Mouse (Mus musculus) embryonic stem cell, embryonic (primary cell): ENCODE measurements around the gene Mylpf.

Source experiments
- CTCF ChIA-PET, 4 experiments: fragments of 300-600 bp in 2 of 4; fragments of 350-600 bp in 2 of 4; sonication (Branson Sonifier 250); formaldehyde crosslinking; loops; one replicate each; lab custom pipeline; 2022; ENCODE audit warnings: inconsistent platforms in 2 of 4; lab: Charles Lee
- POLR2A ChIA-PET, 4 experiments: fragments of 300-600 bp in 2 of 4; fragments of 350-600 bp in 2 of 4; sonication (Branson Sonifier 250); formaldehyde crosslinking; loops; one replicate each; lab custom pipeline; 2022; ENCODE audit warnings: antibody characterized with exemption in 4 of 4, inconsistent platforms in 1 of 4; lab: Charles Lee

Mylpf gene

DNA sequence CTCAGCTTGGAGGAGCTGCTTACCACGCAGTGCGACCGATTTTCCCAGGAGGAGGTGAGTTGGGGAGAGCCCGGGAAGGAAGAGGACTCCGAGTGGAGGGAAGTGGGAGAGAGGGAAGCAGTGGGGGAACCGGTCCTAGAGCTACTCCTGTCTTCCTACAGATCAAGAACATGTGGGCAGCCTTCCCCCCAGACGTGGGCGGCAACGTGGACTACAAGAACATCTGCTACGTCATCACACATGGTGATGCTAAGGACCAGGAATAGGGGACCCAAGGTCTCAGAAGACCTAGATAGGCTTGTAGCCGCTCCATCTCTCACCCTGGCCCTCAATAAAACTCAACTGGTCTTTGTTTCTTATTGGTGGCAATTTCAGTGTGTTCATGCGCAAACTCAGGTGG is 5.2 kb downstream of the Mylpf start:
- ChIA-PET POLR2A (interaction anchor here (0.6 to 7.3 kb wide), 28 partner anchors 10 to 711 kb away, joined by 3 to 208 read pairs (median 6); partner anchors contain the start of genes Sept1 (in 3 of the 4), Zfp553 (in 3 of the 4), Zfp771 (in 2 of the 4) and Cd2bp2 (in 1 of the 4)), CTCF (interaction anchor here in 3 of 4 experiments (0.6 to 2.7 kb wide), 11 partner anchors 9 to 250 kb away, joined by 3 to 17 read pairs (median 4); partner anchors contain the start of genes Sept1 (in 1 of the 3), Zfp553 (in 1 of the 3) and Zfp771 (in 1 of the 3))

DNA sequence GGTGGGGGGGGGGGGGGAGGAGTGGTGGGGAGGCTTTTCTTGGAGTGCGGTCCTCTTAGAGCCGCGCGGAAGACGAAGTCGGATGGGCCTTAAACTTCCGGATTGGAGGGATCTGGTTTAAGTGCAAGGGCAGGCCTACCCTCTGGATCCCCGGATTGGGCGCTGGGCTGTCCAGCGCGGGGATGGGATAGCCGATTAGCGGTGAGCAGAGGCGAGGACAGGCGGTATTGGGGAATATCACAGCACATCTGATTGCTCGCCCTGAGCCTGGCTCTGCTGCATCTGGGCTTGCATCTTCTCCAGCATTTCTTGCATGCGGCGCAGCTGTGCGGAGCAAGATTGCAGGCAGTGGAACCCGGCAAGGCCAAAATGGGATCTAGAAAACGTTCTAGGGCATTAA is 5.8 kb downstream of the Mylpf start:
- CTCF ChIA-PET, result interaction anchor here in 2 of 4 experiments (0.6 to 2.7 kb wide), 11 partner anchors 9 to 250 kb away, joined by 3 to 17 read pairs (median 4); partner anchors contain the start of genes Sept1 (in 1 of the 2) and Zfp553 (in 1 of the 2)
- POLR2A ChIA-PET, result interaction anchor here (0.6 to 7.3 kb wide), 28 partner anchors 9 to 462 kb away, joined by 3 to 208 read pairs (median 6); partner anchors contain the start of genes Sept1 (in 3 of the 4), Zfp553 (in 3 of the 4), Cd2bp2 (in 2 of the 4) and Sephs2 (in 1 of the 4)

DNA sequence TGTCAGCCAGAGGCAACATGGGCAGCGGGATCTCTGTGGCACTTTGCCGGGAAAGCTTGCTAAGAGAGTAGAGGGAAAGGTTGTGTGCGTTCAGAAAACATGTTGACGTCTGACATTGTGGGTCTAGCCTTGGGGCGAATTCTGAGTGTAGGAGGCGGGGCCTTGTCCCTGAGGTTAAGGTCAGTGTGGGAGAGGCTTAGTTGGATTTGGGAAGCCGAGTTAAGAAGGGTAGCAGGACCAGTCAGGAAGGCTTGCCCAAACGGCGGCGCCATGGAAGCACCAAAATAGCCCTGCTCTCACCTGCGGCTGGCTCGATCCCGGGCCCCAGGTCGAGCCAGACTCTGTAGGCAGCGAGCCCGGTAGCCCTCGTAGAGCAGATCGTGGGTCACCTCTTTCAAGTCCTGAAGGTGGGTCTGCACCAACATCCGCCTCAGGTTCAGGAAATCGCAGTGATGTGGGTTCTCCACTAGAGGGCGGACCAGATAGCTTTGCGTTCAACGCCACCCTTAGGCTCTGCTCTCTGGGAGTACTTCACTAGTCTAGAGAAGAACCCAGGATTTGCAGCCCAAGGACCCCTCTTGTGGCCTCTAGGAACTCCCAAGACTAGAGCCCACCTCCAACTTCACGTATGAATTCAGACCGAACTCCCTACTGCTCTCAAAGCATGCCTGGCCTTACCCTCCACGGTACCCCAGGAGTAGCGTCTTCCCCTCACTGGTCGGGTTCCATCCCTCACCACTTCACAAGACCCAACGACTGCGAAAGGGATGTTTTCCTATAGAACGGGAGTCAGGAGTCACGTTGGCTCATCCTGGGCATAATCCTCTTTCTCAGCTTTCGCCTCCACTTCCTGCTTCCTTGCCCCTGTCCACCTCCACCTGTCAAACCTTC is 6.5 kb downstream of the Mylpf start:
- CTCF ChIA-PET, result interaction anchor here (0.6 to 2.7 kb wide), 19 partner anchors 8 to 713 kb away, joined by 3 to 17 read pairs (median 4); partner anchors contain the start of genes Sept1 (in 2 of the 4), Zfp553 (in 2 of the 4) and Zfp771 (in 1 of the 4)

DNA sequence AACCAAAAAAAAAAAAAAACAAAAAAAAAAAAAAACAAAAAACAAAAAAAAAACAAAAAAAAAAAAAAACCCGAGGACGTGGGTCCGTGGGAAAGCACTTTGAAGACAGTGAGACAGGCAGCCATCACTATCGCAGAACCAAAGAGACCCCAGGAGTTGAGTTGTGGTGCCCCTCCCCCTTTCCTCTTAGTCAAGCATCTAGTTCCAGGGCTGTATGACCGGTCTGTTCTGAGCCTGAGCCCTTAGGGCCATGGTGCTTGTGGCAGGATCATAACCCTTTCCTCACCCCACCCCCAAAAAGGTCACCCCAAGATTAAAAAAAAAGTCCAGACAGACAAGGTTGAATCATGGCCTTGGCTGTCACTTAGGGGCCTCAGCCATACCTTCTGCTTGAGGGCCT is 7.6 kb downstream of the Mylpf start:
- POLR2A ChIA-PET, result interaction anchor here (0.9 to 10.6 kb wide), 18 partner anchors 9 to 295 kb away, joined by 3 to 274 read pairs (median 12); partner anchors contain the start of genes Sept1 (in 3 of the 4), Zfp553 (in 3 of the 4), Tbc1d10b (in 2 of the 4) and Cd2bp2 (in 1 of the 4)
- CTCF ChIA-PET, result interaction anchor here in 1 of 4 experiments (1.0 to 4.0 kb wide), 2 partner anchors 13 to 34 kb away, joined by 4 to 31 read pairs; no protein-coding TSS in a partner anchor

More for the DNA sequence above, 6.5 kb downstream of the Mylpf start:
- POLR2A ChIA-PET, result interaction anchor here (0.6 to 7.3 kb wide), 27 partner anchors 8 to 430 kb away, joined by 3 to 208 read pairs (median 4); partner anchors contain the start of genes Sept1 (in 3 of the 4), Zfp553 (in 3 of the 4), Cd2bp2 (in 2 of the 4) and Zfp771 (in 1 of the 4)

DNA sequence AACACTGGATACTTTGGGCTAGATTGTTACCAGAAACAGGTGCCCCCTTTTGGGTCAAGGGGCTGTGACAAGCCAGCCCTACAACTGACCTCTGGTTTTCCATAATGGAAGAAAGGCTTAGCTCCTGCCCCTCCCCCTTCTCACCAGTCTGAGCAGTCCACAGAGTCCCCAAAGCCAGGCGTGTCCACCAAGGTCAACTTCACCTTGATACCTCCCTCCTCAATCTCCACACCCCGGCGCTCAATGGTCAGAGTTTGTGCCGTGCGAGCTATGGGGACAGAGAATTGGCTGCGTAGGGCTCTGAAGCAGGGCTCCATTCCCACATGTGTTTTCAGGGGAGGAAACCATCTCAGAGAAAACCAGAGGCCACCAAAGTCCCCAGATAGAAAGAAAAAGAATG is 8.8 kb downstream of the Mylpf start:
- POLR2A ChIA-PET, result interaction anchor here (0.5 to 10.6 kb wide), 45 partner anchors 7 to 436 kb away, joined by 3 to 274 read pairs (median 5); partner anchors contain the start of genes Sept1 (in 4 of the 4), Zfp553 (in 4 of the 4), Pagr1a (in 2 of the 4) and Pagr1b (in 2 of the 4)
- CTCF ChIA-PET, result interaction anchor here in 3 of 4 experiments (0.5 to 4.0 kb wide), 7 partner anchors 10 to 146 kb away, joined by 3 to 31 read pairs (median 4); no protein-coding TSS in a partner anchor

DNA sequence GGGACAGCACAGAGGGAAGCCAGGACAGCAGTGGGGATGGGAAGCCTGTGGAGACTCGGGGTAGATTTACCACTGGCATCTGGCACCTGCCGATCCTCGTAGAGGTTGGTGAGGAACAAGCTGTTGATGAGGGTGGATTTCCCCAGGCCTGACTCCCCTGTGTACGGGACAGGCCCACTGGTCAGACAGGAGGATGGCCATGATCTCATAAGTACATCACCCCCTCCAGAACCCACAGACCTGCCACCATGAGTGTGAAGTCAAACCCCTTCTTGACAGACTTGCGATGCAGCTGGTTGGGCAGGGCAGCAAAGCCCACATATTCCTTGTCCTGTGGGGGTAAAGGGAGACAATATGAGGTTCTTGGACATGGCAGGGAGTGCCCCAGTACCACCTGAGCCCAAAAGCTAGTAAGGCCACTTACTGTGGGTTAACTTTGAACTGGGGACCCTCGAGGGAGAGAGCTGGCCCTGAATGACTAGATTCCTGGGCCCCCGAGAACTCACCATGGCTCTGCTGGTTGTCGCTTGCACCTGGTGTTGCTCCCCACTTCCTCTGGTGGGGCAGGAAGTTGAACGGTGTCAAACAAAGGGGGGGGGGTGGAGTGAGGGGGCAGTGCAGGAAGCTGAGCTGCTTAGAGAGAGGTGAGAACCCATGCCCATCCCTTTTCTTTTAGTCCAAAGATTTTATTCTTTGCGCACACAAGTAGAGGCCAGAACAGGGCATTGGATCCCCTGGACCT is 9.4 kb downstream of the Mylpf start:
- ChIA-PET POLR2A (interaction anchor here (0.5 to 10.6 kb wide), 54 partner anchors 8 to 1052 kb away, joined by 3 to 274 read pairs (median 4); partner anchors contain the start of genes Sept1 (in 4 of the 4), Zfp553 (in 4 of the 4), Pagr1a (in 2 of the 4) and Pagr1b (in 2 of the 4)), CTCF (interaction anchor here (0.5 to 4.0 kb wide), 12 partner anchors 11 to 146 kb away, joined by 3 to 31 read pairs (median 4); partner anchors contain the start of genes Zfp771 (in 2 of the 4) and Dctpp1 (in 1 of the 4))

DNA sequence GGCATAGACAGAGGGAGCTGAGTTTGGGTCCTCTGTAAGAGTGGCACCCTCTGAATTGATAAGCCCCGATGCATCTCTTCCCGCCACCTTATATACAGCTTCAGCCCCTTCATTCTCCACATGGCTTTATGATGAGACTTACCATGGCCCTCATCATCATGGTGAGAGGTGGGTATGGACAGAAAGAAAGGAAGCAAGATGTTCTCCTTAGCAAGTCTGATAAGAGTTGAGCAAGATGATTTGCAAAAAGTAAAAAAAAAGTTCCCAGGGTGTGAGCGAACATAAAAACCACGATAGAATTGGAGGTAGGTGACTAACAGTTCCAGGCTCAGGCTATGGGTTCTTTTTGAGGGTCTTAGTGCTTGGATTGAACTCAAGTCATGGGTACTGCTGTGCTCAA is 10.0 kb downstream of the Mylpf start:
- POLR2A ChIA-PET, result interaction anchor here (0.6 to 10.6 kb wide), 29 partner anchors 8 to 1052 kb away, joined by 3 to 274 read pairs (median 4); partner anchors contain the start of genes Sept1 (in 3 of the 4), Zfp553 (in 3 of the 4), Cd2bp2 (in 1 of the 4) and Tbc1d10b (in 1 of the 4)
- CTCF ChIA-PET, result interaction anchor here in 3 of 4 experiments (0.6 to 4.0 kb wide), 10 partner anchors 10 to 42 kb away, joined by 3 to 31 read pairs (median 4); partner anchors contain the start of genes Zfp771 (in 2 of the 3) and Dctpp1 (in 1 of the 3)

DNA sequence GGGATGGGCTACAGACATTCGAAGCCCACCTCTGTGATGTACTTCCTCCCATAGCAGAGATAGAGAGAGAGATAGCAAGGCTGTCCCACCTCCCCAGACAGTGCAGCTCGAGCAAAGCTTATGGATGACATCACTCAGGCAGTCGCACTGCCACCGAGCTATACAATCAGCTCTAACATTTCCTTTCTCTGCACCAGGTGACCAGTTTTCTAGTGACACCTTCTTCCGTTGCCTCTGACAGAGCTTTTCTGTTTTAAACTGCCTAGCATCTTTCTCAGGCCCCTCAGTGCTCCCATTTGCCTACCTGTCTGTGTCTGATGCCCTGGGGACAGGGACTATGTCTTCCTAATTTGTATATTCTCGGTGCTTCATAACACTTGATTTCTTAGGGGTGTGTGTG is 11.8 kb downstream of the Mylpf start:
- ChIA-PET CTCF (interaction anchor here in 2 of 4 experiments (1.1 to 4.0 kb wide), 3 partner anchors 8 to 39 kb away, joined by 4 to 31 read pairs (median 4); no protein-coding TSS in a partner anchor), POLR2A (interaction anchor here (0.6 to 10.6 kb wide), 18 partner anchors 9 to 835 kb away, joined by 3 to 274 read pairs (median 4); partner anchors contain the start of genes Sept1 (in 2 of the 4), Zfp553 (in 2 of the 4), Cd2bp2 (in 1 of the 4) and Zfp771 (in 1 of the 4))

DNA sequence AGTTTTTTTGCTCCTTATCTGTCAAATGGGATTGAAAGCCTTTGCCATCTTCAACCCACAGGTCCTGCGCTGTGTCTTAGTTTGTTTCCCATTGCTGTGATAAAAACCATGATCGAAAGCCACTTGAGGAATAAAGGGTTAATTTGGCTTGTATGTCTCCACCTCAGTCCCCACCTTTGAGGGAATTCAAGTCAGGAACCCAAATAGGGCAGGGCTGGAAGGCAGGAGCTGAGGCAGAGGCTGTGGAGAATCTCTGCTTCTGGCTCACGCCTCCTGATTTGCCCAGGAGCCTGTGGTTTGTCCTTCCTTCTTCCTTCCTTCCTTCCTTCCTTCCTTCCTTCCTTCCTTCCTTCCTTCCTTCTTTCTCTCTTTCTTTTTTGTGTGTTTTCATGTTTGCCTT is 14.4 kb downstream of the Mylpf start:
- ChIA-PET POLR2A (interaction anchor here (0.6 to 10.6 kb wide), 26 partner anchors 8 to 499 kb away, joined by 3 to 274 read pairs (median 6); partner anchors contain the start of genes Sept1 (in 3 of the 4), Zfp553 (in 3 of the 4), Cd2bp2 (in 2 of the 4) and Mvp (in 1 of the 4)), CTCF (interaction anchor here in 2 of 4 experiments (0.7 to 3.4 kb wide), 4 partner anchors 8 to 276 kb away, joined by 4 to 17 read pairs (median 8); no protein-coding TSS in a partner anchor)

DNA sequence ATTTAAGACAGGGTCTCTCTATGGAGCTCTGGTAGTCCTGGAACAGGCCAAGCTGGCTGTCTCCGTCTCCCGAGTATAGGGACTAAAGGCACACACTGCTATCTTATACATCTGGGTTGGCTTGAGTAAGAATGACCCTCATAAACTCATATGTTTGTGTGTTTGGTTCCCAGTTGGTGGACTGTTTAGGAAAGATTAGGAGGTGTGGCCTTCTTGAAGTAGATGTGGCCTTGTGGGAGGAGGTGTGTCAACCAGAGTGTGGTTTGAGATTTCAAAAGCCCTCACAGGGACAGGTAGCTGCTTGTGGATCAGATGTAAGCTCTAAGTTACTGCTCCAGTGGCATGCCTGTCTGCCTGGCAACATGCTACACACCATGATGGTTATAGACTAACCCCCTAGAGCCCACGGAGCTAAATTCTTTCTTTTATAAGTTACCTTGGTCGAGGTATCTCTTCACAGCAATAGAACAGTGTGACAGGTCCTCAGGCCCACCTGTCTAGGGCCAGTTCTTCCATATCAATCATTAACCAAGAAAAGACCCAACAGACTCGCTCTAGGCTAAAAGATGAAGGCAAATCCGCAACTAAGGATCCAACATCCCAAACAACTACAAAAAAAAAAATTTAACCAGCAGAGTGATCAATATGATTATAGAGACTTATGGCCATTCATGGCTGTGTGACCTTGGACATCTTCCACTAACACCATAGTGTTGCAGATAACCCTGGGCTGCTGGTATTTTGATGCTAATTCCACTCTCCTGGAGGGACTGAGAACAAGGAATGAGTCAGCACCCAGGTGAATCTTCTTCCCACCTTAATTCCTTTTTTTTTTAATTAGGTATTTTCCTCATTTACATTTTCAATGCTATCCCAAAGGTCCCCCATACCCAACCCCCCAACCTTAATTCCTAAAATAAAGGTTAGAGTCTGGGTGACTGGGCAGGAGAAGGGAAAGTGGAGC is 15.1 kb downstream of the Mylpf start:
- POLR2A ChIA-PET, result interaction anchor here (0.6 to 10.6 kb wide), 33 partner anchors 9 to 545 kb away, joined by 3 to 274 read pairs (median 4); partner anchors contain the start of genes Sept1 (in 3 of the 4), Zfp553 (in 3 of the 4), Cd2bp2 (in 2 of the 4) and Zfp771 (in 2 of the 4)
- CTCF ChIA-PET, result interaction anchor here in 3 of 4 experiments (0.6 to 3.4 kb wide), 6 partner anchors 9 to 275 kb away, joined by 3 to 17 read pairs (median 5); no protein-coding TSS in a partner anchor

DNA sequence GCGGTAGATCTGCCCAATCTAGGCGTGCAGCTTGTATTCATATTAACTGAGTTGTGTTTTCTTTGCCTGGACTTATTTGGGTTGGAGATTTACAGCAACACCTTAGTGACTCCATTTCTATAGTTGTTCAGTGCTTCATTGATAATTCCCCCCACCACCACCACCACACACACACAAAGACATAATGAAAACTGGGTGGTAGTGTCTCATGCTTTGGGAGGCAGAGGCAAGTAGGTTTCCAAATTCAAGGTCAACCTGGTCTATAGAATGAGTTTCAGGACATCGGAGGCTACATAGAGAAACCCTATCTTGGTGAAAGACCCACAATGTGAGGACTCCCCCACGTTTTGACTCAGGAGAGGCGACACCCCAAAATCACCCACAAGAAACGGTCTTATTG is 15.9 kb downstream of the Mylpf start:
- ChIA-PET CTCF (interaction anchor here in 2 of 4 experiments (0.6 to 3.4 kb wide), 3 partner anchors 10 to 37 kb away, joined by 3 to 17 read pairs (median 3); no protein-coding TSS in a partner anchor), POLR2A (interaction anchor here (0.6 to 10.6 kb wide), 23 partner anchors 8 to 546 kb away, joined by 3 to 274 read pairs (median 6); partner anchors contain the start of genes Sept1 (in 3 of the 4), Zfp553 (in 3 of the 4), Zfp771 (in 2 of the 4) and Cd2bp2 (in 1 of the 4))

DNA sequence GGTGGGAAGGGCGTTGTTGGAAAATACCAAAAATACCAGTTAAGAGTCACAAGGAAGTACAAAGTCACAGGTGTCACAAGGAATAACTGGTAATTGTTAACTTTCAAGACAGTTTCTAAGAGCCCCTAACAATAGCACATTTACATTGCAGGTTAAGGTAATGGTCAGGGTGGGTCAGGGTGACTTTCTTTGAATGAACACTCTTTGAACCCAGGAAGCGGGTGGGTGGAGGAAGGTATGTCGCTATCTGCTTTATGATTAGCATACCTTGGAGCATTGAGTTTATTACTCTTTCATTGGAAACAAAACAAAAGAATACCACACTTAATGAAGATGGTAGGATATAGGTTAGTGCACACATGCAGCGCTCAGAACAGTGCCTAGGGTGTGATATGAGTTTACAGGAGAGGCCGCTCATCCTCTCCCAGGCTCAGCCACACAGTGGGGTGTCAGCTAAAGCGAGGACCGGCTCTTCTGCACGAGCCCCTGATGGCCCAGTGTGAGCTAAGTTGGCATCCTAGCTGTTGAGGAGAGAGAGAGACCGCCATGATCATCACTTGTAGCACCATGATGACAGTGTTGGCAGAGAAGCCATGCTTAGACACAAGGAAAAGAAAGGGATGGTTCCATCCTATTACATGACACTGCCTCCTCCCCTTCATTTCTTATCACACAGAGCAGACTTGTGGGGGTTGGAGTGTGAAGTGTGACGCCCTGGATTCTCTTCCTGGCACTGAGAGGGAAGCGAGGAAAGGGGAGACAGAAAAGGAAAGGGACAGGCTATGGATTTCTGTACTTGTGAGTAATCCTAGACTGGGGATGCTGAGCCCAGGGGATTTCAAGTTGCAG is 16.7 kb downstream of the Mylpf start:
- ChIA-PET CTCF (interaction anchor here in 2 of 4 experiments (0.6 to 3.4 kb wide), 4 partner anchors 10 to 529 kb away, joined by 3 to 17 read pairs (median 4); no protein-coding TSS in a partner anchor), POLR2A (interaction anchor here (0.9 to 14.7 kb wide), 29 partner anchors 4 to 426 kb away, joined by 3 to 274 read pairs (median 5); partner anchors contain the start of genes Zfp771 (in 3 of the 4), Sept1 (in 2 of the 4), Zfp553 (in 2 of the 4) and Cd2bp2 (in 1 of the 4))

DNA sequence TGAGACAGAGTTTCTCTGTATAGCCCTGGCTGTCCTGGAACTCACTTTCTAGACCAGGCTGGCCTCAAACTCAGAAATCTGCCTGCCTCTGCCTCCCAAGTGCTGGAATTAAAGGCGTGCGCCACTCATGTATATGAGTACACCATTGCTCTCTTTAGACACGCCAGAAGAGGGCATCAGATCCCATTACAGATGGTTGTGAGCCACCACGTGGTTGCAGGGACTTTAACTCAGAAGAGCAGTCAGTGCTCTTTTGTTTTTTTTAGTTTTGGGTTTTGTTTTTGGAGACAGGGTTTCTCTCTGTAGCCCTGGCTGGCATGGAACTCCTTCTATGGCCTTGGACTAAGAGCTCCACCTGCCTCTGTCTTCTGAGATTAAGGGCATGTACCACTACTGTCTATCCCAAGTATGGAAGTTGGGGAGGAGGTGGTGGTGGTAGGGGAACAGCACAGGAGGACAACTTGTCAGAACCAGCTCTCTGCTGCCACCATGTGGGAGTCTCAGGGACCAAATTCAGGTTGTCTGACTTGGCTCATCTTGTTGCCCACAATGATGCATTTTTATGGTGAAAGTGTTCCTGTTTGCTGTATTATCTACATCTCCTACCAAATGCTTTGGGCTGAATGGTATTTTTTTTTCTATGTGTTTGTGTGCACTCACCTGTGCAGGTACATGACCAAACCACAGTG is 20.1 kb downstream of the Mylpf start:
- POLR2A ChIA-PET, result interaction anchor here (0.6 to 14.7 kb wide), 27 partner anchors 7 to 45 kb away, joined by 3 to 274 read pairs (median 6); partner anchors contain the start of genes Zfp771 (in 3 of the 4), Cd2bp2 (in 1 of the 4), Dctpp1 (in 1 of the 4) and Sephs2 (in 1 of the 4)
- CTCF ChIA-PET, result interaction anchor here (0.5 to 3.4 kb wide), 16 partner anchors 8 to 428 kb away, joined by 3 to 31 read pairs (median 4); partner anchors contain the start of gene Dctpp1 (in 1 of the 4)
